Mouse (Mus musculus) kidney, postnatal 0 days (tissue): ENCODE data around the gene Poc1a. TPM values are rescaled to one million over a fixed set of nuclear protein-coding genes. Genes with fewer than 3 reads are reported as not detected.

ENCODE experiments used
- ATAC-seq: fragments of 200-750 bp; cut with Nextera tagmentation; replicated peaks from 2 replicates; pipeline ENCODE4 v1.8.0; 2017; ENCODE audit warnings: low read depth, moderate number of reproducible peaks, moderate TSS enrichment, moderate library complexity; ENCODE audit not compliant: low FRiP score
- DNase-seq: peaks from one replicate; pipeline ENCODE4 v3.0.0-alpha.2; 2016; ENCODE audit warnings: low spot score
- H3K27ac ChIP-seq: fragments of 300-500 bp; sonication (generic); 2 replicates; pipeline ENCODE4 v1.5.1; 2014; ENCODE audit warnings: mild to moderate bottlenecking
- H3K27me3 ChIP-seq: fragments of 300-500 bp; sonication (generic); 2 replicates; pipeline ENCODE4 v1.6.1; 2014; ENCODE audit warnings: low read length, mixed read lengths; ENCODE audit not compliant: insufficient read depth
- H3K36me3 ChIP-seq: fragments of 300-500 bp; sonication (generic); 2 replicates; pipeline ENCODE4 v1.6.1; 2014; ENCODE audit warnings: low read length, mixed read lengths; ENCODE audit not compliant: insufficient read depth
- H3K4me1 ChIP-seq: fragments of 300-500 bp; sonication (generic); replicated peaks from 2 replicates; pipeline ENCODE4 v1.6.1; 2014; ENCODE audit warnings: antibody characterized with exemption, low read length, mixed read lengths; ENCODE audit not compliant: insufficient read depth
- H3K4me2 ChIP-seq: fragments of 300-500 bp; sonication (generic); 2 replicates; pipeline ENCODE4 v1.6.1; 2014; ENCODE audit warnings: mild to moderate bottlenecking, low read length, moderate library complexity, mixed read lengths
- H3K4me3 ChIP-seq: fragments of 300-500 bp; sonication (generic); replicated peaks from 2 replicates; pipeline ENCODE4 v1.5.1; 2014; ENCODE audit warnings: low read depth, low read length
- H3K9ac ChIP-seq: fragments of 300-500 bp; sonication (generic); 2 replicates; pipeline ENCODE4 v1.6.1; 2014; ENCODE audit warnings: low read depth, low read length
- H3K9me3 ChIP-seq: fragments of 300-500 bp; sonication (generic); replicated peaks from 2 replicates; pipeline ENCODE4 v1.6.1; 2016; ENCODE audit warnings: low read length, inconsistent platforms, mixed read lengths
- CTCF ChIP-seq: IDR thresholded peaks from 2 replicates; pipeline ENCODE4 v1.5.1; 2016; ENCODE audit warnings: antibody characterized with exemption, low read depth, mild to moderate bottlenecking, moderate library complexity
- WGBS: fragments of 180-500 bp; shearing (Covaris S2); extraction: QIAGEN DNeasy Blood & Tissue Kit; methylation state at CpG from one replicate; pipeline ENCODE4 v1.1.7; 2014; 5-methylcytosine and 5-hydroxymethylcytosine counted together
- polyA plus RNA-seq: library from polyadenylated mRNA; unstranded; fragments of >200 nt; fragmentation: Nextera tagmentation; extraction: Ambion mirVana; gene quantifications from 2 replicates; pipeline ENCODE4 v1.2.1, GENCODE M21; 2015

Gene Poc1a
- polyA plus RNA-seq, 1 experiment from 2014 or later, result 13.1 TPM

- H3K4me2 ChIP-seq, result peak overlapping the region; percentile 99
- 73% methylated on average over 30 of the region's 30 CpGs for WGBS
- peak overlapping the region; percentile 90; the same call in 1 of the 2 replicates for H3K9ac ChIP-seq
- peaks cover 33% of the 10 kb centered on the region for H3K4me1 ChIP-seq
- peaks cover 13% of the 10 kb centered on the region for H3K36me3 ChIP-seq
- DNase-seq, result no peak
- no peaks in the 10 kb centered on the region for H3K27me3 ChIP-seq
- ATAC-seq, result no peak
- peak overlapping the region; percentile 79; the same call in 1 of the 2 replicates for H3K4me3 ChIP-seq
- H3K27ac ChIP-seq, result peak overlapping the region; percentile 83; the same call in 1 of the 2 replicates
- H3K9me3 ChIP-seq, result no peaks in the 10 kb centered on the region
- TF ChIP-seq CTCF, result no peak
These were observed 89.9 kb downstream of the Poc1a start for GRCm38 (mm10) chr9:106370620-106371383.

- Histone ChIP-seq H3K4me1 (peaks cover 33% of the 10 kb centered on the region), H3K36me3 (peaks cover 14% of the 10 kb centered on the region), H3K4me3 (peak overlapping the region; percentile 7; the same call in 1 of the 2 replicates), H3K9me3 (no peaks in the 10 kb centered on the region), H3K4me2 (peak overlapping the region; percentile 99), H3K27ac (peak overlapping the region; percentile 83), H3K27me3 (no peaks in the 10 kb centered on the region), H3K9ac (0 out of 2 replicates have a peak overlapping the region, but pooled peaks have one; percentile 6)
- DNase-seq, result no peak
- WGBS, result 25% methylated on average over 6 of the region's 6 CpGs
- ATAC-seq, result no peak
- TF ChIP-seq CTCF, result no peak
These were observed 90.5 kb downstream of the Poc1a start for GRCm38 (mm10) chr9:106371384-106371671.

GRCm38 (mm10) chr9:106371776-106372175 is 90.9 kb downstream of the Poc1a start:
- peak overlapping the region; percentile 6; the same call in 1 of the 2 replicates for H3K9ac ChIP-seq
- peak; percentile 46; the same call in 1 of the 2 replicates for TF ChIP-seq CTCF
- no peaks in the 10 kb centered on the region for H3K9me3 ChIP-seq
- 6% methylated on average over 6 of the region's 6 CpGs for WGBS
- DNase-seq (peak; percentile 94), ATAC-seq (no peak; the same call in 1 of the 2 replicates)
- peak overlapping the region; percentile 7; the same call in 1 of the 2 replicates for H3K4me3 ChIP-seq
- H3K27me3 ChIP-seq, result no peaks in the 10 kb centered on the region
- peaks cover 33% of the 10 kb centered on the region for H3K4me1 ChIP-seq
- peak overlapping the region; percentile 83 for H3K27ac ChIP-seq
- H3K36me3 ChIP-seq, result peaks cover 14% of the 10 kb centered on the region
- peak overlapping the region; percentile 99 for H3K4me2 ChIP-seq

- peak overlapping the region; percentile 6; the same call in 1 of the 2 replicates for H3K9ac ChIP-seq
- 83% methylated on average over 11 of the region's 11 CpGs for WGBS
- TF ChIP-seq CTCF, result no peak
- H3K27ac ChIP-seq, result peak overlapping the region; percentile 83
- 0 out of 2 replicates have a peak overlapping the region, but pooled peaks have one; percentile 6 for H3K4me3 ChIP-seq
- peaks cover 28% of the 10 kb centered on the region for H3K4me1 ChIP-seq
- H3K27me3 ChIP-seq, result no peaks in the 10 kb centered on the region
- ATAC-seq (no peak), DNase-seq (no peak)
- peaks cover 21% of the 10 kb centered on the region for H3K36me3 ChIP-seq
- H3K9me3 ChIP-seq, result no peaks in the 10 kb centered on the region
- H3K4me2 ChIP-seq, result peak overlapping the region; percentile 99
These were observed 91.9 kb downstream of the Poc1a start for GRCm38 (mm10) chr9:106372431-106373412.

- H3K4me1 ChIP-seq, result peaks cover 28% of the 10 kb centered on the region
- H3K9ac ChIP-seq, result no peak overlapping the region
- ATAC-seq (no peak), DNase-seq (no peak)
- peaks cover 30% of the 10 kb centered on the region for H3K36me3 ChIP-seq
- no peak overlapping the region for H3K4me2 ChIP-seq
- no peak for TF ChIP-seq CTCF
- no peak overlapping the region for H3K27ac ChIP-seq
- 87% methylated on average over 7 of the region's 7 CpGs for WGBS
- H3K4me3 ChIP-seq, result no peak overlapping the region
- no peaks in the 10 kb centered on the region for H3K9me3 ChIP-seq
- H3K27me3 ChIP-seq, result no peaks in the 10 kb centered on the region
These were observed 93.1 kb downstream of the Poc1a start for GRCm38 (mm10) chr9:106373973-106374372.

GRCm38 (mm10) chr9:106377247-106377646 is 96.4 kb downstream of the Poc1a start:
- Histone ChIP-seq H3K4me3 (no peak overlapping the region), H3K27ac (no peak overlapping the region), H3K9me3 (no peaks in the 10 kb centered on the region), H3K4me1 (peaks cover 7% of the 10 kb centered on the region; the same call in 1 of the 2 replicates), H3K36me3 (peaks cover 29% of the 10 kb centered on the region; the same call in 1 of the 2 replicates), H3K27me3 (no peaks in the 10 kb centered on the region), H3K4me2 (no peak overlapping the region), H3K9ac (no peak overlapping the region)
- no peak for DNase-seq
- TF ChIP-seq CTCF, result no peak
- no peak for ATAC-seq
- WGBS, result 77% methylated on average over 8 of the region's 8 CpGs
